Mouse (Mus musculus): ENCODE measurements around the gene 3110040M04Rik. TPM values are rescaled to one million over a fixed set of nuclear protein-coding genes. Genes with fewer than 3 reads are reported as not detected.
A peak's percentile ranks its signal among the peaks of the same experiment; 100 is the strongest.

3110040M04Rik gene
- polyA plus RNA-seq, 1 experiment from 2014 or later = not detected

DNA sequence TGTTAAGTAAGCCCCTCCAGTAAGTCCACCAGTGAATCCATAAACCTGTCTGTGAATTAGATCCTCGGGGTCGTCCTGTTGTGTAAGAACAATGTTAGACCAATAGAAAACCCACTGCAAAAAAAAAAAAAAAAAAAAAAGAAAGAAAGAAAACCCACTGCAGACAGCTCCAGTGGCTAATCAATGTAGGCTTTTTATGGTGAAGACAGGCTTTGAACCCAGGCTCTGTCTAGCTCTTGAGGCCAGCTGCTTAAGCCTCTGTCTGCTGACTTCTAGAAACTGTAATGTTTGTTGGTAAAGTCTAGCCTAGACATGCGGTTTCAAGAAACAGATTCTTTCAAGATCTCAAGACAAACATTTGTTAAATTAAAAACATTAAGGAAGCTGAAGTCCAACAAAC is 46.2 kb downstream of the 3110040M04Rik start:
- Histone ChIP-seq H3K27me3 (replicated peaks; ENCODE audit: low read depth, poor library complexity, severe bottlenecking) (no peaks in the 10 kb centered on the region), H3K4me1 (peaks cover 15% of the 10 kb centered on the region), H3K36me3 (replicated peaks) (no peaks in the 10 kb centered on the region), H3K9me3 (no peaks in the 10 kb centered on the region), H3K4me3 (no peak overlapping the region), H3K27ac (replicated peaks) (no peak overlapping the region)
- WGBS = 85% methylated on average over 3 of the region's 3 CpGs
- DNase-seq (ENCODE audit: low spot score) = no peak

DNA sequence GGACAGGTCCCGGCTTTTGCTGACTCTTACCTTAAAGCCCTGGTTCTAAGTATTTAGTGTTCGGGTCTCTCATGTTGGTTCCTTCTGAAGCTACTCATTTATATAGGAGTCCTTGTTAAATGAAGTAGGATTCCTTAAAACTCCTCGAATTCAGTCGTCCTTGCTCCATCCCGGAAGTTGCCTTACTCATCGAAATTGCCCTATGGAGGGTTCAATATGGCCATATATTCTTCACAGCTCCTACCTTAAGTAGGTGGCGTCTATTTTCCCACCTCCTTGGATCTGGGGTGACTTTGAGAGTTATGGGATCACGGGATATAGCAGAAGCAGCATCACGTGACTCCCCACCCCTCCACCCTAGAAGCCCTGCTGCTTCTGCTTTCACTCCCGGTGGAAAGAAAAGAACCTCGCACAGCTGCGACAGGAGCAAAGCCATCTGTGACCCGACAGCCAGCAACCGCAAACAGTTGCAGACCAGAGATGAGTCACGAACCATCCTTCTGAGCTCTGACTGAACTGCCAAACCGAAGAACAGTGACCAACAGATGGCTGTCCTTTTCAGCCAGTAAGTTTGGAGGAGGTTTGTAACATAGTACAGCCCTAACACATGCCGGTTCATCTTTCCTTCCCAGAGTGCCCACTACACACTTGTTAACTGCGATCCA is 46.7 kb downstream of the 3110040M04Rik start:
- 69% methylated on average over 18 of the region's 18 CpGs for WGBS
- H3K4me3 ChIP-seq = no peak overlapping the region
- peak; percentile 21 for DNase-seq (ENCODE audit: low spot score)
- H3K27ac ChIP-seq (replicated peaks) = no peak overlapping the region
- H3K9me3 ChIP-seq = no peaks in the 10 kb centered on the region
- no peaks in the 10 kb centered on the region for H3K27me3 ChIP-seq (replicated peaks; ENCODE audit: low read depth, poor library complexity, severe bottlenecking)
- H3K4me1 ChIP-seq = peaks cover 15% of the 10 kb centered on the region
- no peaks in the 10 kb centered on the region for H3K36me3 ChIP-seq (replicated peaks)

DNA sequence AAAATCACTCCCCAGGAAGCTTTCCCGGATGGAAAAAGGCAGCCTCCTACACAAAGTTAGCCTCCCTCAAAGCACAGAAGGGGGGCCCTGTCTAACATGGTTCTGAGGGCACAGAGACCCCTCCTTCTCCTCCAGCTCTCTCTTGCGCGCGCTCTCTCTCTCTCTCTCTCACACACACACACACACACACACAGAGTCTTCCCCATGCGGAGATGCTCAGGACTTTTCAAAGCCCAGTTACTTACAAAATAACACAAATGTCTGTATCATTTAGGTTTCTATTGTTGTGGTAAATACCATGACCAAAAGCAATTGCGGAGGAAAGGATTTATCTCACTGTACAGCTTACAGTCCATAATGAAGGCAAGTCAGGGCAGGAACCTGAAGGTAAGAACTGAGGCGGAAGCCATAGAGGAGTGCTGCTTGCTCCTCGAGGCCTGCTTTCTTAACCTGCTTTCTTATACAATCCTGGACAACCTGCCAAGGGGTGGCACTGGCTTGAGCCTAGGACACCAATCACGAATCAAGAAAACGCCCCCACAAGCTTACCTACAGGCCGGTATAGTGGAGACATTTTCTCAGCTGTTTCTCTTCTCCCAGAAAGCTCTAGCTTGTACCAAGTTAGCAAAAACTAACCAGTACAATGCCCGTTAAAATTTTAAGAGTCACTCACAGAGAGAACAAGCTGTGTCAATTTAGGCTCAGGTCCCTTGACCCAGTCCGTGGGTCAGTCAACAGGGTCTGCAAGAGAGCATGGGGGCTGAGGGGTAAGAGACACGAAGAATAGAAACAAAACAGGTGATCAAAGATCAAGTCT is 47.5 kb downstream of the 3110040M04Rik start:
- no peak overlapping the region for H3K27ac ChIP-seq (replicated peaks)

More for the DNA sequence above, 47.5 kb downstream of the 3110040M04Rik start:
- Histone ChIP-seq H3K36me3 (replicated peaks) (no peaks in the 10 kb centered on the region), H3K4me1 (peaks cover 15% of the 10 kb centered on the region), H3K4me3 (no peak overlapping the region), H3K9me3 (no peaks in the 10 kb centered on the region), H3K27me3 (replicated peaks; ENCODE audit: low read depth, poor library complexity, severe bottlenecking) (no peaks in the 10 kb centered on the region)
- DNase-seq (ENCODE audit: low spot score) = no peak
- 85% methylated on average over 14 of the region's 14 CpGs for WGBS

Other genes starting within 250 kb of the 3110040M04Rik start
- 15.3 and 19.0 TPM in 2 replicates for gene Hmcn1, start 210.7 kb upstream of the 3110040M04Rik start, polyA plus RNA-seq (2016; fragmentation: Nextera tagmentation; extraction: Ambion mirVana)
- gene Gm47985, start 21.6 kb upstream of the 3110040M04Rik start, polyA plus RNA-seq (2016; fragmentation: Nextera tagmentation; extraction: Ambion mirVana) = 0.11 and 0.40 TPM in 2 replicates
- gene Gm8947, start 11.7 kb upstream of the 3110040M04Rik start, polyA plus RNA-seq (2016; fragmentation: Nextera tagmentation; extraction: Ambion mirVana) = not detected in 2 replicates
- gene Gm47995, start 5.7 kb upstream of the 3110040M04Rik start, polyA plus RNA-seq (2016; fragmentation: Nextera tagmentation; extraction: Ambion mirVana) = not detected in 2 replicates
- 0.33 TPM in 1 of 2 replicates, not detected in the other for gene Gm47996, start 6.0 kb downstream of the 3110040M04Rik start, polyA plus RNA-seq (2016; fragmentation: Nextera tagmentation; extraction: Ambion mirVana)
- 402 and 404 TPM in 2 replicates for gene Ivns1abp, start 140.4 kb downstream of the 3110040M04Rik start, polyA plus RNA-seq (2016; fragmentation: Nextera tagmentation; extraction: Ambion mirVana)
- 19.8 and 21.1 TPM in 2 replicates for gene Swt1, start 224.3 kb downstream of the 3110040M04Rik start, polyA plus RNA-seq (2016; fragmentation: Nextera tagmentation; extraction: Ambion mirVana)
- 49.8 and 50.6 TPM in 2 replicates for gene Trmt1l, start 224.4 kb downstream of the 3110040M04Rik start, polyA plus RNA-seq (2016; fragmentation: Nextera tagmentation; extraction: Ambion mirVana)

Measured in embryonic facial prominence, embryonic 10.5 days (tissue).